Mouse (Mus musculus) embryonic facial prominence, embryonic 14.5 days (tissue): Measurements from ENCODE around the gene Irs1. TPM values are rescaled to one million over a fixed set of nuclear protein-coding genes. Genes with fewer than 3 reads are reported as not detected.

Source experiments
- ATAC-seq: fragments of 200-750 bp; cut with Nextera tagmentation; 2 replicates; pipeline ENCODE4 v1.8.0; 2017; ENCODE audit warnings: low read depth, moderate number of reproducible peaks, moderate TSS enrichment
- DNase-seq: peaks from one replicate; pipeline ENCODE4 v3.0.0-alpha.2; 2015; ENCODE audit warnings: low spot score
- H3K27ac ChIP-seq: fragments of 300-500 bp; sonication (generic); replicated peaks from 2 replicates; pipeline ENCODE4 v1.5.1; 2014; ENCODE audit warnings: low read depth, mild to moderate bottlenecking, low read length, moderate library complexity
- H3K27me3 ChIP-seq: fragments of 300-500 bp; sonication (generic); replicated peaks from 2 replicates; pipeline ENCODE4 v1.6.1; 2014; ENCODE audit warnings: low read length; ENCODE audit not compliant: control insufficient read depth, insufficient read depth
- H3K36me3 ChIP-seq: fragments of 300-500 bp; sonication (generic); 2 replicates; pipeline ENCODE4 v1.6.1; 2014; ENCODE audit warnings: low read length, mixed read lengths; ENCODE audit not compliant: control insufficient read depth, insufficient read depth
- H3K4me1 ChIP-seq: fragments of 300-500 bp; sonication (generic); 2 replicates; pipeline ENCODE4 v1.6.1; 2014; ENCODE audit warnings: antibody characterized with exemption, low read length; ENCODE audit not compliant: control insufficient read depth, insufficient read depth
- H3K4me2 ChIP-seq: fragments of 300-500 bp; sonication (generic); 2 replicates; pipeline ENCODE4 v1.6.1; 2014; ENCODE audit warnings: low read depth, mild to moderate bottlenecking, low read length, moderate library complexity, mixed read lengths
- H3K4me3 ChIP-seq: fragments of 300-500 bp; sonication (generic); 2 replicates; pipeline ENCODE4 v1.5.1; 2014; ENCODE audit warnings: low read depth, mild to moderate bottlenecking, low read length
- H3K9ac ChIP-seq: fragments of 300-500 bp; sonication (generic); 2 replicates; pipeline ENCODE4 v1.6.1; 2014; ENCODE audit warnings: low read depth, mild to moderate bottlenecking, low read length, moderate library complexity, mixed read lengths
- H3K9me3 ChIP-seq: fragments of 300-500 bp; sonication (generic); 2 replicates; pipeline ENCODE4 v1.6.1; 2016; ENCODE audit warnings: low read length; ENCODE audit not compliant: control insufficient read depth
- WGBS: fragments of 180-500 bp; shearing (Covaris S2); extraction: QIAGEN DNeasy Blood & Tissue Kit; methylation state at CpG from one replicate; pipeline ENCODE4 v1.1.7; 2014; 5-methylcytosine and 5-hydroxymethylcytosine counted together
- polyA plus RNA-seq: library from polyadenylated mRNA; unstranded; fragments of >200 nt; fragmentation: Nextera tagmentation; extraction: Ambion mirVana; gene quantifications from 2 replicates; pipeline ENCODE4 v1.2.1, GENCODE M21; 2014

Gene Irs1
- polyA plus RNA-seq, 1 experiment from 2014 or later: 14.8 TPM

DNA sequence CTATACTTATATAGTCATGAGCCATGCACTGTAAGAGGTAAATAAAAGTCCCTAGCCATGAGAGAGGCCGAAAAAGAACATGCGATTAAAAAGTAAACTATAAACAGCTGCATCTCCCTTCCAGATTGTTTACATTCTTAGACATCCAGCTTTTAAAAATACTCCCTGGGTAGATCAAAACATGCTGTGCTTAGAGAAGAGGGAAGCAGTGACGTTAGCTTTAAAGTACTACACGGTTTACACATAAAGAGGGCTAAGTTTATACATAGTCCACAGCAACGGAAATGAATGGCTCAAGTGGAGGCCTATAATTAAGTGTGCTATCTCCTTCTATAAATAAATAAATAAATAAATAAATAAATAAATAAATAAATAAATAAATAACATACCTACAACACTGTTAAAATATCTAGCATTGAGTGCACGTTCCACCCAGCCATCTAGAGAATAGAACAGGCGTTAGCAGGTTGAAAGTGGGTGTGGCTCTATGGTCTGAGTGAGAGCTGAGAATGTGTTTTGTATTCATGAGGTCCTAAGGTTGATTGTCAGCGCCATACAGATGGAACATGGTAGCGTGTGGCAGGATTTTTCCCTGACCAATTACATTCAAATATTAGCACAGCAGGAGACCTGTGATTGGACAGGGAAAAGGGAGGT lies 37.3 kb downstream of the Irs1 start:
- DNase-seq (peak; percentile 69), ATAC-seq (peak; percentile 63; the same call in 1 of the 2 replicates)
- H3K27me3 ChIP-seq: no peaks in the 10 kb centered on the region
- 59% methylated on average over 9 of the region's 9 CpGs for WGBS
- H3K9me3 ChIP-seq: no peaks in the 10 kb centered on the region
- H3K4me3 ChIP-seq: no peak overlapping the region
- 0 out of 2 replicates have a peak, but pooled peaks cover 6% of the 10 kb centered on the region for H3K36me3 ChIP-seq
- no peak overlapping the region for H3K4me2 ChIP-seq
- no peak overlapping the region for H3K9ac ChIP-seq
- H3K4me1 ChIP-seq: peaks cover 20% of the 10 kb centered on the region
- peak overlapping the region; percentile 45; the same call in 1 of the 2 replicates for H3K27ac ChIP-seq

DNA sequence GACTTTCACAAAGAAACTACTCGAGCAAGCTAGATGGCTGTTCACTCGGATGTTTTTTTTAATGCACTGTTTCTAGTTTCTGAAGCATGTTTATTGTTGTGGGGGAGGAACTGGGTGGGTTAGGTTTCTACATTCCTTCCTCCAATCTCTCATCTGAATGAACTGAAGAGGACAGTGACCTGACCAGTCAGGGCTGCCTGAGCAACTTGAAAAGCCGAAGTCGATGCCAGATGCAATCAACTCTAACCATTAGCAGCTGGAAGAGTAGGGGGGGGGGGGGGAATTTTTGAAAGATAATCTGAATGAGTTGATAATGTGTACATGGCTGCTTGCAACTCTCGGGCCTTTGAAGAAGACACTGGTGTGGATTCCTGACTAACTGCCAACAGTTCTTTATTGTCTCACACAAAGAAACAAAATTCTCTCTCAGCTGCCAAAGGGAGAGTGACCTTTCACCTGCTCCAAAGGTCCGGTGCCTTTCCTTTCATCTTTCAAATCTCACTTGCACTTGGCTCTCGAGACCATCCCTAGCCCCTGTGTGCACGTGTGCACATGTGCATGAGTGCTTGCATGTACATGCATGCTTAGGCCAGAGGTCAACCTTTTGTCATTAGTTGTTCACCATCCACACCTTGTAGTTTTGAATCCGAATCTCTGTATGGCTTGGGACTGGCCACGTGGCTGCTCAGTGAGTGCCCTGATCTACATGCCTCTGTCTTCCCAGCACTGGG lies 43.8 kb downstream of the Irs1 start:
- Histone ChIP-seq H3K27me3 (no peaks in the 10 kb centered on the region), H3K4me1 (peaks cover 12% of the 10 kb centered on the region), H3K9ac (no peak overlapping the region), H3K36me3 (no peaks in the 10 kb centered on the region), H3K4me3 (no peak overlapping the region), H3K27ac (no peak overlapping the region), H3K9me3 (no peaks in the 10 kb centered on the region), H3K4me2 (no peak overlapping the region)
- DNase-seq (peak; percentile 66), ATAC-seq (peak; percentile 38; the same call in 1 of the 2 replicates)
- 35% methylated on average over 10 of the region's 10 CpGs for WGBS

DNA sequence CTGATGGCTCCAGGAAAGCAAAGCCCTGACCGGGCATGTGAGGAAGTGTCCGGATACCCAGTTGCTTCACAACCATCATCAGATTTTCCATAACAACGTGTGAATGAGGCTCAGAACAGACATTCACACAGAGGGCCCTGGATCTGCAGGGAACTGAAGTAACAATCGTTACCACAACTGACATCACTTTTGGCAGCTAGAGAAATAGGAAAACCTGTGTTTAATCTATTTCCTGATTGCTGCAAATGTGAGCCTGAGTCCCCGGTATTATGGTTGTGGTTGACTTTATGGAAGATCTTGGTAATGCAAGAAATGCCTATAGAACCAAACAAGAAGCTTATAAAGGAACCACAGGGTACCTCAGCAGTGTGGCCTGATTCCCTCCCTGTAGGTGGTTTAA lies 46.2 kb downstream of the Irs1 start:
- H3K4me2 ChIP-seq: no peak overlapping the region
- peak; percentile 60 for DNase-seq
- H3K9ac ChIP-seq: no peak overlapping the region
- WGBS: 59% methylated on average over 5 of the region's 5 CpGs
- H3K36me3 ChIP-seq: 0 out of 2 replicates have a peak, but pooled peaks cover 4% of the 10 kb centered on the region
- peaks cover 12% of the 10 kb centered on the region for H3K4me1 ChIP-seq
- H3K27me3 ChIP-seq: no peaks in the 10 kb centered on the region
- no peak overlapping the region for H3K4me3 ChIP-seq
- no peaks in the 10 kb centered on the region for H3K9me3 ChIP-seq
- H3K27ac ChIP-seq: peak overlapping the region; percentile 39; the same call in 1 of the 2 replicates
- ATAC-seq: peak; percentile 38; the same call in 1 of the 2 replicates

DNA sequence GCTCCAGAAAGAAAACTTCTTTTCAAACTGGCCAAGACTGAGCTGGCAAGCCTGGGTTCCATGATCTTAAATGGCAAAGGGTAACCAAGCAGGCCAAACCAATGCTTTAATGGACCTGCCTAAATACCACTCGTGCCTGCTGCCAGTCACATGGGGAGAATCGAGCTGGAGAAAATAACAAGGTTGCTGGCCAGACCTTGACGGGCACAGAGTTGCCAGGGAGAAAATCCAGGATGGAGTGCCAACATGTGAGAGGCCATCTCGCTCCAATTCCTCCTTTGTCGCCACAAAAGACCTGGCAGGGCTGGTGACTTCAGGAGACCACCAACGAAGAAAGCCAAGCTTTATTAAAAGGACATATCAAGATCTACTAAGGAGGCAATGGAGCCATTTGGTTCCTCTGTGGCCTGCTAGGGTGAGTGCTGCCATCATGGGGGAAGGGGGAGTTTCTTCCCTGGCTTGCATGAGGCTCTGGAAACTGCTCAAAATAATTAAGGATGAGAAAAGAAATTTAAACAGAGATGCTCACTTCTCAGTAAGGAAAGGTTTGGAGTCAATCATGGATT lies 47.9 kb downstream of the Irs1 start:
- Histone ChIP-seq H3K27me3 (no peaks in the 10 kb centered on the region), H3K4me1 (peaks cover 12% of the 10 kb centered on the region), H3K9me3 (no peaks in the 10 kb centered on the region), H3K36me3 (0 out of 2 replicates have a peak, but pooled peaks cover 4% of the 10 kb centered on the region), H3K4me2 (no peak overlapping the region), H3K27ac (no peak overlapping the region), H3K9ac (no peak overlapping the region), H3K4me3 (no peak overlapping the region)
- DNase-seq (no peak), ATAC-seq (no peak)
- 82% methylated on average over 6 of the region's 6 CpGs for WGBS

DNA sequence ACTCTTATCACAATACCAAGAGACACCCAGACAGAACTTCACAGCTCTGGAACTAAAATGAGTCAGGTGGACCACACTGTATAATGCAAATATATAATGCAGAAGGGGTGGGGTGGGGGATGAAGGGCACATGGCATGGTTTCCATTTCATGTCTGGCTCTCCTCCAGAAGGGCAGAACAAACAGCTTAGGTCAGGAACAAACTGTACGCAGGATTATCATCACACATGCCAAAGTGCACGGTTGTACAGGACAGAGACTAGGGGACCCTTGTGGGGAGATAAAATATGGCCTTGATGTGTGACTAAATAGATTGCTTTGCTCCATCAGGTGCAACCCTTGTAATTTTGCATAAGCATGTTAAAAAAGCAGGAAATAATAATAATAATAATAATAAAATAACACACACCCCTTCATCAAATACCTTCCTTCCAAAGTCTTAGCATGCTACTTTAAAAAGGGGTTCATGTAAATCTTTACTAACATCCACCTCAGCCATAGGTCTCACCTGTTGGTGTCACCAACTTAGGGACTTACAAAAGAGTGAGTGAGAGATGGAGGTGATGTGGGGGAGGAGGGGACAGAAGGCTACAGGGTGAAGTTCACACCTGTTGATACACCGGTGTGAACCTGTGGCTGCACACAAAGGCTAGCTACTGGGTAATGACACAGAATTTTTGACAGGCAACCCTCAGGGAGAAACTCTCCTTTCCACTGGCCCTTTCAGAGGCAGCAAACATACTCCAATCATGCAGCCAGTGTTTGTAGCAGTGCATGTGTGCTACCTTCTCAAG lies 51.6 kb downstream of the Irs1 start:
- no peak overlapping the region for H3K4me2 ChIP-seq
- WGBS: 58% methylated on average over 3 of the region's 3 CpGs
- ATAC-seq (no peak), DNase-seq (no peak)
- peaks cover 29% of the 10 kb centered on the region for H3K36me3 ChIP-seq
- no peak overlapping the region for H3K4me3 ChIP-seq
- H3K27me3 ChIP-seq: no peaks in the 10 kb centered on the region
- H3K9me3 ChIP-seq: no peaks in the 10 kb centered on the region
- no peak overlapping the region for H3K27ac ChIP-seq
- H3K4me1 ChIP-seq: peaks cover under 1% of the 10 kb centered on the region; the same call in 1 of the 2 replicates
- H3K9ac ChIP-seq: no peak overlapping the region

DNA sequence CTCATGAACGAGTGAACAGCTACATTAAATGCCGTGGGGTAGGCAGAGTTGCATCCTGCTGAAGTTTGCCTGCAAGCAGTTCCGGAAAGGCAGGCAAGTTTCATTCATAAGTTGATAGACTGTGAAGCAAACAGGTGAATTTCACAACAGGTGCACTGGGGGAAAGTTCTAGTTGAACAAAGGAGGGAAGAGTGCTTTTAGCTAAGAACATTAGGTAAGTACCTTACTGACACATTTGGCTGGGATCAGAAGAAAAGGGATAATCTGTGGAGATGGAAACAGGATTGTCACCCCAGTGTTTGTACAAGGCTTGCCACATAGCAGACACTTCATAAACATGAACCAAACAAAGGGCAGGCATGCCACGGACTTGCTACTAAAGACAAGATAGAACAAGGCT lies 53.0 kb downstream of the Irs1 start:
- Histone ChIP-seq H3K4me3 (no peak overlapping the region), H3K9ac (no peak overlapping the region), H3K4me1 (no peaks in the 10 kb centered on the region), H3K27ac (no peak overlapping the region), H3K4me2 (no peak overlapping the region), H3K27me3 (no peaks in the 10 kb centered on the region), H3K36me3 (peaks cover 35% of the 10 kb centered on the region), H3K9me3 (no peaks in the 10 kb centered on the region)
- DNase-seq (no peak), ATAC-seq (no peak)
- 70% methylated on average over 4 of the region's 4 CpGs for WGBS

DNA sequence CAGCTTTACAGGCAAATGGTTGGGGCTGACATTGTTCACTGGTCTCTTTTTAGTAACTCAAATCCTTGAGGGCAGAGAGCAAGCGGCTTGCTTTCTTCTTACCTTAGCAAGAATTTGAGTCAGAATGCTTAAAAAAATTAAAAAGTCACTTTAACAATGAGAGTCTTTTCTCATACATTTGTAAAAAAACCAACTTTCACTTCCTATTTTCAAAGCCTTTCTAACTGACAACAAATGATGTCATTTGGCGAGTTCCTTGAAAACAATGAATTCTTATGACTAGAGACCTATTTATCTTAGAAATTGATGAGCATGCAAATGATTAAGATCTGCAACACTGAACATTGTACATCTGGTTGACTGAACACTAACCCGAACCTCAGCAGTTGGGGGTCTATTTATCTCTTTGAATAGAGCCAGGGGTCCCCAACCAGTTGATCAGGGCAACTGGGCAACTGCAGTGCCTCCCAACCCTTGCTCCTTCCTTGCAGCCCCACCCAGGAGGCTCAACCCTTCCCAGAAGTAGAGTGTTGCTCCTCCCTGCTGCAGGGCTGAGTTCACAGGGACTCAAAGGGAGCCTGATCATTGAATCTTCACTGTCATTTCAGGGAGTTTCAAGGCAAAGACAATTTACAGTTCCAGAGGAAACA lies 55.6 kb downstream of the Irs1 start:
- Histone ChIP-seq H3K9me3 (no peaks in the 10 kb centered on the region), H3K27me3 (no peaks in the 10 kb centered on the region), H3K4me2 (no peak overlapping the region), H3K4me1 (no peaks in the 10 kb centered on the region), H3K36me3 (peaks cover 33% of the 10 kb centered on the region), H3K27ac (no peak overlapping the region), H3K4me3 (no peak overlapping the region), H3K9ac (no peak overlapping the region)
- DNase-seq: no peak
- ATAC-seq: no peak
- 81% methylated on average over 3 of the region's 3 CpGs for WGBS

DNA sequence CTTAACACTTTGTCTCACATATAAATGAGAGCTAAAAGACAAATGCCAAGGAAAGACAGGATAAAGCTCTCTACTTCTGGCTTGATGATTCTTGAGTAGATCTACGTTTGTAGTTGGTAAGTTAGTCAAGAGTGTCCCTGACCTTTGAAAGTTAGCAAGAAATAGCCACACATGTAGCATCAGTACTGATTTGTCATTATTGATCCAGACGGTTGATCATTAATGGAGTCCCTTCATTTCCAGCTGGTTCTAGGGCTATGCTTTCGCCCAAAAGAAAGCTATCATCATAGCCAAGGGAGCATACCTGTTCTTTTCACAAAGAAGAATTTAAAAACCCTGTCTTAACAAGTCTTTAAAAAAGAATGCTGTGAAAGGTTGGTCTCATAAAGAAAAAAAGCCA lies 56.6 kb downstream of the Irs1 start:
- no peak overlapping the region for H3K9ac ChIP-seq
- H3K9me3 ChIP-seq: no peaks in the 10 kb centered on the region
- no peak overlapping the region for H3K4me3 ChIP-seq
- 90% methylated on average over 3 of the region's 3 CpGs for whole genome bisulfite sequencing
- H3K27me3 ChIP-seq: no peaks in the 10 kb centered on the region
- H3K4me2 ChIP-seq: no peak overlapping the region
- ATAC-seq (no peak), DNase-seq (no peak)
- H3K27ac ChIP-seq: no peak overlapping the region
- no peaks in the 10 kb centered on the region for H3K4me1 ChIP-seq
- H3K36me3 ChIP-seq: peaks cover 32% of the 10 kb centered on the region
